Mouse (Mus musculus) large intestine, adult 2 months (tissue): Measurements from ENCODE around the gene Gpx4. TPM values are rescaled to one million over a fixed set of nuclear protein-coding genes. Genes with fewer than 3 reads are reported as not detected.
"Not testable (repeated sequence)": the region's sequence is repeated elsewhere in the genome, so short reads cannot be mapped to it uniquely, and the experiment has no call there.

Experiments
- DNase-seq: peaks from one replicate; pipeline ENCODE4 v3.0.0-alpha.2; 2012; ENCODE audit warnings: low read depth, low spot score
- WGBS: fragments of 180-500 bp; shearing (Covaris S2); methylation state at CpG from one replicate; pipeline ENCODE4 v1.1.7; 2018; 5-methylcytosine and 5-hydroxymethylcytosine counted together
- polyA plus RNA-seq: library from polyadenylated mRNA; depleted of rRNA; stranded (reverse); fragments of >200 nt; gene quantifications from 2 replicates; pipeline ENCODE4 v1.2.3, GENCODE M21; 2012

Gene Gpx4
- polyA plus RNA-seq, 1 experiment, result 282 TPM

DNA sequence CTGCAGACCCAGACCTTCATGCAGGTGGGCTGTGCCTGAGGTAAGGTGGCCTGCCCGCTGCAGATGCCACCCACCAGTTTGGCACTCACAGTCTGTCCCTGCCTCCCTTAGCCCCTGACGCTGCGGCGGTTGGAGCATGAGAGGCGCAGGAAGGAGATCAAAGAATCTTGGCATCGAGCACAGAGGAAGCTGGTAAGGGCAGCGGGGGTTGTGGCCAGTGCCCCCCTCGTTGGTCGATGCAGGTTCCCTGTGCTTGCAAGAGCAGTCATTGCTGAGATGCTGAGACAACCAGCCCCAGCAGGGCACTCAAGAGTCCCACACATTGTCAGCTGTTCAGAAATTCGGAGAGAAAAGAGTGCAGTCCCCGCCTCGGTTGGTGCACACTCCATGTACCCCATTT, 24.8 kb upstream of the Gpx4 start:
- whole genome bisulfite sequencing, result 84% methylated on average over 12 of the region's 12 CpGs
- DNase-seq, result no peak

GRCm38 (mm10) chr10:80022806-80023205, 24.2 kb upstream of the Gpx4 start:
- no peak for DNase-seq
- 88% methylated on average over 8 of the region's 8 CpGs for WGBS

DNA sequence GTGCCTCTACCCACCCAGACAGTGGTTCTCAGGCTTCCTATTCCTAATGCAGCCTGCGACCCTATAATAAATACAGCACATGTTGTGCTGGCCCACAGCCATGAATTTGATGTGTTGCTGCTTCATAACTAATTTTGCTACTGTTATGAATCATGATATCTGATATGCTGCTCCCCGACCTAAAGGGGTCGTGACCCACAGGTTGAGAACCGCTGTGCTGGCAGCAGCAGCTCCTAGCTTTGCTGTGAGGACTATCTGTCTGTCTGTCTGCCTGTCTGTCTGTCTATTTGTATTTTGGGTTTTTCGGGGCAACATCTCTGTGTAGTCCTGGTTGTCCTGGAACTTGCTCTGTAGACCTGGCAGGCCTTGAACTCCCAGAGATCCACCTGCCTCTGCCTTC, 23.2 kb upstream of the Gpx4 start:
- WGBS, result 47% methylated on average over 5 of the region's 5 CpGs
- no peak for DNase-seq

GRCm38 (mm10) chr10:80024229-80025043, 22.5 kb upstream of the Gpx4 start:
- no peak for DNase-seq

DNA sequence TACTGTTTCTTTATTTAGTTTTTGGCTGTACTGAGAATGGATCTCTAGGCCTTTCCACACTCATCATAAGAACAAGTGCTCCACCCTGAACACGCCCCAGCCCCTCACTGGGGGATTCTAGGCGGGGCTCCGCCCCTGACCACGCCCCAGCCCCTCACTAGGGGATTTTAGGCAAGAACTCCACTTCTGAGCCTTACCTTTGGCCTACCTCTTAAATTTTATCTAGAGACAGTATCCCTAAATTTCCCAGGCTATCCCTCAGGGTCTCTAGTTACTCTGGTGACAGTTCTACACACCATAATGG, 22.0 kb upstream of the Gpx4 start:
- DNase-seq, result no peak
- 54% methylated on average over 4 of the region's 4 CpGs for WGBS

More at GRCm38 (mm10) chr10:80024229-80025043, 22.5 kb upstream of the Gpx4 start:
- 74% methylated on average over 15 of the region's 15 CpGs for WGBS

DNA sequence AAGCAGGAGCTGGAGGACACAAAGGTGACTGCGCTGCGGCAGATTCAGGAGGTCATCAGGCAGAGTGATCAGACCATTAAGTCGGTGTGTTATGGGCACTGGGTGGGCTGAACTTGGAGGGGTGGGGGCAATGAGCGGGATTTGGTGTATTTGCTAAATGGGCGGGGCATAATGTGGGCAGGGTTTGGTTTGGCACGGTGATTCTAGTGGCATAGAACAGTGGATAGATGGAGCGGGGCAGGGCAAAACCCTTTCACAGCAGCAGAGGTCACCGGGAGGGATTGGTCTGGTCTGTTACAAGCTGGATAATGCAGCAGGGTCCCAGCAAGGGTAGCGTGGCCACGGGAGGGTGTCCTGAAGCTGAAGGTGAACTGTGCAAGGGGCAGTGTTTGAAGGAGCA, 21.5 kb upstream of the Gpx4 start:
- DNase-seq, result no peak
- 53% methylated on average over 10 of the region's 10 CpGs for WGBS

- DNase-seq, result no peak
- 52% methylated on average over 12 of the region's 12 CpGs for WGBS
These were observed 21.1 kb upstream of the Gpx4 start for GRCm38 (mm10) chr10:80025889-80026288.

DNA sequence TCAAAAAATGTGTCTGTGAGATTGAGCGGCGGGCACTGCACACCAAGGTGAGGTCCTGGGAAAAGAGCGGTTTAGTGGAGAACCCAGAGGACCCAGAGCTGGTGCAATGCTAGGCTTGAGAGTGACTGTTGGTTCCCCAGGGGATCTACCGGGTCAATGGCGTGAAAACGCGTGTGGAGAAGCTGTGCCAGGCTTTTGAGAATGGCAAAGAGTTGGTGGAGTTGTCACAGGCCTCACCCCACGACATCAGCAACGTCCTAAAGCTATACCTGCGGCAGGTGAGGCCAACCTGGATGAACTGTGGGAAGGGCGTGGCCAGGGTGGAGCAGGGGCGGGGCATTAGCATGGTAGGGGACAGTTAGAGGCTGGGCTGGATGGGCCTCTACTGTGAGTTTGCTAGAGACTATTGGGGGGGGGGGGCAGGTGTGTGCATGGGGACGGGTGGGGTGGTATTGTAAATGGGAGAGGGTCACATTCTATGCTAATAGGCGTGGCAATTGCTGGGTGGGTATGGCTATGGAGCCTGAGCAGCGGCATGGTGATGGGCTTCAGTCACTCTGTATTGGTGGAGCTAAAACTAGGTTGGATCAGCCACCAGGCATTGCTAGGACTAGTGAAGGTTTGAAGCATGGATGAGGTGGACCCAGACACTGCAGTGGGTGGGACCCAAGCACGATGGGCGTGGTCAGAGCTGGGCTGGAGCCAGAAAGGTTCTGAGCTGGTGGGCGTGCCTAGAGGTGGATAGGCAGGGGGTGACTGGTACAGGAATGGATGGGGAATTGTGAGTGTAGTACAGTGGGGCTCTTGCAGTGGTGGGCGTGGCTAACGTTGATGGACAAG, 19.1 kb upstream of the Gpx4 start:
- WGBS, result 53% methylated on average over 20 of the region's 20 CpGs
- no peak for DNase-seq

- no peak for DNase-seq
- 91% methylated on average over 13 of the region's 13 CpGs for WGBS
These were observed 18.5 kb upstream of the Gpx4 start for GRCm38 (mm10) chr10:80028521-80028846.

DNA sequence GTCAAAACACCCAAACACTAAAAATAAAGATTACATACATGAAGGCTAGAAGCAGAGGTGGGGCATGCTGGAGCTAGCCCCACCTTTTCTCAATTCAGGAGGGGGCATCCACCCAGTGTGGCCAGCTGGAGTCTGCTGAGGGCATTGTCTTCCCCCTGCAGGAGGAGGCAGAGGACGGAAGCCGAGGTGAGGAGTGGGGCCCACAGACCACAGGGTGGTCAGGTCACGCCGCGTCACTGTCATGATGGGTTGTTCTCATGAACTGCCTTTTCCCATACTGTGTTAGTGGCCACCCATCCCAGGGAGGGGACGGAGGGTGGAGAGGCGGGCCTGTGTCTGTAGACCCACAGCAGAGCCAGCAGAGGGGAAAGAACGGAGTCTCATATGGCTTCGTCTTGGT, 16.8 kb upstream of the Gpx4 start:
- DNase-seq, result no peak
- 90% methylated on average over 9 of the region's 9 CpGs for WGBS

GRCm38 (mm10) chr10:80030736-80031135, 16.2 kb upstream of the Gpx4 start:
- DNase-seq, result no peak

DNA sequence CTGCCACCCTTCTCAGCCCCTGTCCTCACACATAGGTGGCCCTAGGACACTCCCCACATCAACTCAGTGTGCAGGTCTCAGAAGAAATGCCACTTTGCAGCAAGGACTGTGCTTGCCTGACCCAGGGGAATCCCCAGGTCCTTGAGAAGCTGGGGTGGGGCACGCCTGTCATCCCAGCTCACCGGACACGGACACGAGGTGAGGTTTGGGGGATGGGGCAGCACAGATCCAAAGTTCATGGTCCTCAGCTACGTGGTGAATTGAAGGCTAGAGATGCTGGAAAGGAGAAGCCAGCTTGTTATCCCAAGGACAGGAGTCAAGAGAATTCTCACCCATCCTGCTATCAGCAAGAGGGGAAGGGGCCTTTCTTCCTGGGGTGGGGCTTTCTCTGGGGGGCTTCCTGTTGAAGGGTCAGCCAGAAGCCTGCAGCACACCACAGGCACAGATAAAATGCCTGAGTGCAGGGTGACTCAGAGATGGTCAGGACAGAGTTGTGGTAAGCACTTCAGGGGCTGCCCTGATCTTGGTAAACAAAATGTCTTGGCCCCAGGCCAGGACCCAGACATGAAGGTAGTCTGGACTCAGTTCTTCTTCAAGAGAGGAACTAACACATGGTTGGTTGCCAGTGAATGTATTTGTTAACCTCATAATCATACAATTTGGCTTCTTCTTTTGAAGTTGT, 14.0 kb upstream of the Gpx4 start:
- WGBS, result 9% methylated on average over 5 of the region's 5 CpGs
- DNase-seq, result peak; percentile 71

More at GRCm38 (mm10) chr10:80030736-80031135, 16.2 kb upstream of the Gpx4 start:
- 91% methylated on average over 17 of the region's 17 CpGs for WGBS

- 4% methylated on average over 9 of the region's 9 CpGs for WGBS
- peak; percentile 75 for DNase-seq
These were observed 13.2 kb upstream of the Gpx4 start for GRCm38 (mm10) chr10:80033511-80034391.

DNA sequence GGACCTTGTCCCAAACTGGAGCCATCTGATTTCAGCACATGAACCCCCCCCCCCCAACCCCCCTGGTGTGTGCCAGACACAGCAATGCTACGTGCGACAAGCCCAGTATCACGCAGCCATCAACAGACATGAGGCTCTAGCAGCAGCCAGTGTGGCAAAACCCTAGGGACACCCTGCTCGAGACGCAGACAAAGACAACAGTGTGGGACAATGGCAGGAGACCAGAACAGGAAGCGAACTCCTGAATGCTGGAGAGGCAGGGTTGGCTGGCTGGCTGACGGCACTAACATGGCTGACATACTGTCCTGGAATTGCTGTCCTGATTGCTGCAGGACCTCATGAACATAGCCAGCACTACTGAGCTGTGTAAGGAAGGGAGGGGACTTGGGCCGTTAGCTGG, 11.8 kb upstream of the Gpx4 start:
- WGBS, result 84% methylated on average over 8 of the region's 8 CpGs
- DNase-seq, result no peak

- WGBS, result 86% methylated on average over 5 of the region's 5 CpGs
- DNase-seq, result no peak
These were observed 11.3 kb upstream of the Gpx4 start for GRCm38 (mm10) chr10:80035686-80036085.

DNA sequence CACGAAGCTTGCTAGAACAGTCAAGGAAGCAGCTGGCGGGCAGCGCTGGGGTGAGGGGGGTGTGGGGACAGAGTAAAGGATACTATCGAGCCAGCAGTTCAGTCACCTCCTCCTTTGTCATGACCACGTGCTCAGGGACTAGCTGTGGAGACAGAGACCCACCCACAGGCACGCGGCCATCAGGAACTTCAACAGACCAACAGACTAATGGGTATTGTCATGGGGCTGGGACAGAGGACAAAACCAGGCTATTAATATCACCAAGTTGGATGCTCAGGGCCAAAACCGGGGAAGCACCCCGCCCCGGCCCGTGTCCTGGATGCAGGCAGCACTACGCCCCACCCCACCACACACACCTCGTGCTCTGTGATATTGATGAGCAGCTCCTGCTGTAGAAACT, 10.1 kb upstream of the Gpx4 start:
- DNase-seq, result no peak
- 81% methylated on average over 13 of the region's 13 CpGs for WGBS

- under 1% methylated on average over 40 of the region's 40 CpGs for WGBS
- peak; percentile 82 for DNase-seq
These were observed 7.4 kb upstream of the Gpx4 start, which contains the start of gene Polr2e for GRCm38 (mm10) chr10:80039559-80039979. TSS of gene Polr2e (minus strand) at chr10:80039795.

DNA sequence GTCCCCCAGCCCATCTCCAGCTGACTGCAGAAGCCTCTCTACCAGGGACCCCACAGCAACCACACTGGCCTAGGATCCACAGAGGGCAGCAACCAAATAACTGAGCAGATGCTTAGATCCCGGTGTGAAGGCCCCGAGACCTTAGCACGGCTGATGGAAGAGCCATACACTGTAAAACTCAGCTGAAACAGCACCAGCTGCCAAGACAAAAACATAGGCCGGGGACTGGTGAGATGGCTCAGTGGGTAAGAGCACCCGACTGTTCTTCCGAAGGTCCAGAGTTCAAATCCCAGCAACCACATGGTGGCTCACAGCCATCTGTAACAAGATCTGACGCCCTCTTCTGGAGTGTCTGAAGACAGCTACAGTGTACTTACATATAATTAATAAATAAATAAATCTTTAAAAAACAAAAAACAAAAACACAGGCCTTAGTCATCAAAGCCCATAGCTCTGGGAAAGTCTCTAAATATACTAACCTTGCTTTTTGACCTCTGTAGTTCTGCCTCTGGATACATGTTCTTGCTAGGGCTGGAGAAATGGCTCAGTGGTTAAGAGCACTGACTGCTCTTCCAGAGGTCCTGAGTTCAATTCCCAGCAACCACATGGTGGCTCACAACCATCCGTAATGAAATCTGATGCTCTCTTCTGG, 5.4 kb upstream of the Gpx4 start:
- not testable (repeated sequence) for DNase-seq
- 86% methylated on average over 8 of the region's 8 CpGs for WGBS

- WGBS, result 87% methylated on average over 4 of the region's 4 CpGs
These were observed 2.9 kb upstream of the Gpx4 start for GRCm38 (mm10) chr10:80044087-80044486.

More at GRCm38 (mm10) chr10:80044087-80044486, 2.9 kb upstream of the Gpx4 start:
- DNase-seq, result no peak
